Mouse (Mus musculus) heart, adult 2 months (tissue): ENCODE measurements around the gene Pdzk1ip1. TPM values are rescaled to one million over a fixed set of nuclear protein-coding genes. Genes with fewer than 3 reads are reported as not detected.

ENCODE experiments used
- DNase-seq, 2 experiments: peaks; one replicate each; pipeline ENCODE4 v3.0.0; 2021
- H3K27ac ChIP-seq: fragments of 200-600 bp; 2 replicates; pipeline ENCODE4 v1.8.1; 2022
- H3K27me3 ChIP-seq: fragments of 200-500 bp; 2 replicates; pipeline ENCODE4 v1.6.1; 2012; ENCODE audit warnings: mild to moderate bottlenecking, low read length, inconsistent platforms, mixed read lengths; ENCODE audit not compliant: control insufficient read depth, insufficient read depth
- H3K36me3 ChIP-seq: fragments of 200-500 bp; 2 replicates; pipeline ENCODE4 v1.6.1; 2012; ENCODE audit warnings: low read length, inconsistent platforms; ENCODE audit not compliant: control insufficient read depth, insufficient read depth
- H3K4me1 ChIP-seq: fragments of 200-500 bp; 2 replicates; pipeline ENCODE4 v1.6.1; 2011; ENCODE audit warnings: low read length; ENCODE audit not compliant: control insufficient read depth, insufficient read depth
- H3K4me3 ChIP-seq: fragments of 200-600 bp; 2 replicates; pipeline ENCODE4 v1.8.1; 2022
- H3K79me2 ChIP-seq: fragments of 200-500 bp; replicated peaks from 2 replicates; pipeline ENCODE4 v1.6.1; 2012; ENCODE audit warnings: mild to moderate bottlenecking, inconsistent platforms, low read length, moderate library complexity, mixed read lengths; ENCODE audit not compliant: control insufficient read depth, insufficient read depth
- H3K9ac ChIP-seq: fragments of 200-500 bp; 2 replicates; pipeline ENCODE4 v1.6.1; 2012; ENCODE audit warnings: low read depth, mild to moderate bottlenecking, control low read depth, inconsistent platforms, low read length, mixed read lengths
- CTCF ChIP-seq: fragments of 200-600 bp; IDR thresholded peaks from 2 replicates; pipeline ENCODE4 v1.8.1; 2022; ENCODE audit warnings: antibody characterized with exemption, mild to moderate bottlenecking, moderate library complexity
- EP300 ChIP-seq: fragments of 200-500 bp; IDR thresholded peaks from 2 replicates; pipeline ENCODE4 v1.6.1; 2011; ENCODE audit warnings: low read depth, low read length, control low read depth; ENCODE audit not compliant: insufficient read depth
- POLR2A ChIP-seq: fragments of 200-500 bp; IDR thresholded peaks from 2 replicates; pipeline ENCODE4 v1.6.1; 2011; ENCODE audit warnings: mild to moderate bottlenecking, low read depth, low read length, control low read depth; ENCODE audit not compliant: insufficient read depth
- WGBS: fragments of 180-500 bp; shearing (Covaris S2); methylation state at CpG from one replicate; pipeline ENCODE4 v1.1.7; 2018; 5-methylcytosine and 5-hydroxymethylcytosine counted together
- intact Hi-C: fragments of 180-260 bp; cut with DNase I; formaldehyde crosslinking; loops from one replicate; pipeline ENCODE4 v1.15.1; 2025
- polyA plus RNA-seq: library from polyadenylated mRNA; depleted of rRNA; stranded (reverse); fragments of >200 nt; gene quantifications from 2 replicates; pipeline ENCODE4 v1.2.3, GENCODE M21; 2012
- total RNA-seq, 2 experiments: library from RNA; stranded (reverse); gene quantifications; 2 replicates each; pipeline ENCODE4 v1.2.3; 2021

Gene Pdzk1ip1
- total and polyA plus RNA-seq, 3 experiments: 0.70 to 1.9 (median 0.86) TPM

DNA sequence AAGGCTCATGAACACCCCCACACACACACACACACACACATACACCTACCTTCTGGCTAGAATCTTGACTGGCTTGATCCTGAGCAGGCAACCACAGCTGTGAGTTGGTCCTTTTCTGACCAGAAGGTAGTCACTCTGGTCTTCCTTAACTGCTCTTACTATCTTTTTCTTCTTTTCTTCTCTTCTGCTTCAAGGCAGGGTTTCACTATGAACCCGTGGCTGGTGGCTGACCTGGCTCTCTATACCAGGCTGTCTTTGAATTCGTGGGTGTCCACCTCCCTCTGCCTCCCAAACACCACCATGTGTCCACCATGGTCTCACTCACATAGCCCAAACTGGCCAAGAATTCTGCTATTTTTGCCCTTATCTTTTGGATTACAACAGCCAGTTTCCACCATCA is 33.5 kb upstream of the Pdzk1ip1 start:
- H3K36me3 ChIP-seq: no peaks in the 10 kb centered on the region
- H3K79me2 ChIP-seq: no peaks in the 10 kb centered on the region
- intact Hi-C loops: loop anchor here (5.0 kb wide), 1 partner anchor 148 kb away; the partner anchor contains the start of gene Foxd2
- H3K27ac ChIP-seq: no peak overlapping the region
- DNase-seq: no peak
- H3K4me3 ChIP-seq: no peak overlapping the region
- H3K9ac ChIP-seq: no peak overlapping the region
- H3K27me3 ChIP-seq: peaks cover 15% of the 10 kb centered on the region
- no peak for TF ChIP-seq EP300
- no peak for TF ChIP-seq CTCF
- TF ChIP-seq POLR2A: no peak
- peaks cover 6% of the 10 kb centered on the region for H3K4me1 ChIP-seq
- 63% methylated on average over 2 of the region's 2 CpGs for WGBS

DNA sequence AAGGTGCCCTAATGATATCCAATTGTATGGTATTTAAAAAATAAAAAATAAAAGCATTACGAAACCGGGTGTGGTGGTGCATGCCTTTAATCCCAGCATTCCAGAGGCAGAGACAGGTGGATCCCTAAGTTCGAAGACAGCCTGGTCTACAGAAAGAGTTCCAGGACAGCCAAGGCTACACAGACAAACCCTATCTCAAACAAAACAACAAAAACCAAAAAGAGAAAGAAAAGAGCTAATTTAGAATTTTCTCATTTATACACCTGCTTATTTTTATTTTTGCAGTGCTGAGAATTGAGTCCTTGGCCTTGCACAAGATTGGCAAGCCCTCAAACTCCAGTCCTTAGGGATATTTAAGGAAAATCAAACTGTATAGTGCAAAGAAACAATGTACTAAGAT is 32.8 kb upstream of the Pdzk1ip1 start:
- peak overlapping the region; percentile 95 for H3K27ac ChIP-seq
- no peak overlapping the region for H3K4me3 ChIP-seq

GRCm38 (mm10) chr4:115056371-115056920 is 32.1 kb upstream of the Pdzk1ip1 start, which contains the start of gene Tal1:
Gene Tal1, plus strand, starts transcription at chr4:115056426.
- H3K36me3 ChIP-seq: no peaks in the 10 kb centered on the region
- H3K79me2 ChIP-seq: no peaks in the 10 kb centered on the region
- H3K27ac ChIP-seq: peak within 1 kb of the TSS; percentile 95
- intact Hi-C loops: loop anchor here (5.0 kb wide), 1 partner anchor 149 kb away; the partner anchor contains the start of gene Foxd2
- peaks cover 13% of the 10 kb centered on the region for H3K27me3 ChIP-seq
- peaks cover 6% of the 10 kb centered on the region for H3K4me1 ChIP-seq
- H3K4me3 ChIP-seq: peak within 1 kb of the TSS; percentile 65
- under 1% methylated on average over 60 of the region's 60 CpGs for WGBS
- DNase-seq: peak; percentile 81 to 82
- H3K9ac ChIP-seq: peak within 1 kb of the TSS; percentile 87
- TF ChIP-seq EP300: no peak
- TF ChIP-seq POLR2A: peak; percentile 62; the same call in 1 of the 2 replicates

More for the DNA sequence above, 32.8 kb upstream of the Pdzk1ip1 start:
- Histone ChIP-seq H3K36me3 (no peaks in the 10 kb centered on the region), H3K79me2 (no peaks in the 10 kb centered on the region), H3K9ac (no peak overlapping the region), H3K27me3 (peaks cover 15% of the 10 kb centered on the region), H3K4me1 (peaks cover 6% of the 10 kb centered on the region)
- DNase-seq: no peak
- TF ChIP-seq POLR2A: no peak
- no peak for TF ChIP-seq CTCF
- no peak for TF ChIP-seq EP300
- WGBS: 53% methylated on average over 3 of the region's 3 CpGs
- intact Hi-C loops: loop anchor here (5.0 kb wide), 1 partner anchor 148 kb away; the partner anchor contains the start of gene Foxd2

DNA sequence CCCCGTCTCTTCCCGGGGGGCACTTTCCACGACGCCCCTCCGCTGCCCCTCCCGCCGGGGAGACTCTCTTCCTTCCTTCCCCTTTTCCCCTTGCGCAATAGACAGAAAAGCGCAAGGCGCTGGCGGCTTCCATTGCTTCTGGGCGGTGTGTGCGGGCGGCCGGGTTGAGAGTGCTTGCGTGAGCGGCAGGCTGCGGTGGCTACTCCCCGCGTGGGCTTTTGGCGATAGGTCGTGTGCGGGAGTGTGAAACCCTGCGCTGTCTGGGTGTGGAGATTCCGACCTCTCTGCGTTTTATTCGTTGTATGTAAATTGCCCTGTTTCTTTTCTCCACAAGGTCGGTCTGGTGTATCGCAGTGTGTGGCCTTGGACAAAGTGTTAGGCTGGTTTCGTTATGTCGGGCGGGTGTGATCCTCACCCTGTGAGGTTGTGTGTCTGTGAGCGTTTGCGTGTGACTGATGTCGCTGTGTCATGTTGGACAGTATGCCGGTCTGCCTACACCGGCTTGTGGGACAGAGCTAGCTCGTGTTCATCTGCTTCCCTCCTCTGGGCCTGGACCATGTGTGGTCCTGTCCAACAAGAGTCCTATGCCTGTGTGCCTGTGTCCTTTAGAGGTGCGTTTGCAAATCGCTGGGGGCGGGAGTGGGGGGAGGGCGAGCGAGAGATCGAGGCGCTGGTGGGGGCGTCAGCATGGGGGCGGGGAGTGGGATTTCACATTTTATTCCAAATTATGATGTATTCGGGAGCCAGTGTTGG is 31.4 kb upstream of the Pdzk1ip1 start:
- no peak for TF ChIP-seq CTCF
- TF ChIP-seq EP300: 0 out of 2 replicates have a peak, but pooled peaks have one; percentile 12
- peak; percentile 66 for TF ChIP-seq POLR2A
- no peaks in the 10 kb centered on the region for H3K36me3 ChIP-seq
- H3K9ac ChIP-seq: peak overlapping the region; percentile 87
- H3K27me3 ChIP-seq: peaks cover 13% of the 10 kb centered on the region
- H3K4me1 ChIP-seq: peaks cover 5% of the 10 kb centered on the region
- peak in 1 of 2 experiments; percentile 74 for DNase-seq
- intact Hi-C loops: loop anchor here (5.0 kb wide), 1 partner anchor 150 kb away; the partner anchor contains the start of gene Foxd2
- peak overlapping the region; percentile 65 for H3K4me3 ChIP-seq
- H3K27ac ChIP-seq: peak overlapping the region; percentile 95
- WGBS: 2% methylated on average over 47 of the region's 48 CpGs
- no peaks in the 10 kb centered on the region for H3K79me2 ChIP-seq

GRCm38 (mm10) chr4:115057674-115058316 is 30.7 kb upstream of the Pdzk1ip1 start:
- intact Hi-C loops: loop anchor here (2.0 to 5.0 kb wide), 2 partner anchors 17 to 150 kb away; partner anchors contain the start of gene Foxd2
- DNase-seq: peak; percentile 37 to 64

More at GRCm38 (mm10) chr4:115057674-115058316, 30.7 kb upstream of the Pdzk1ip1 start:
- Histone ChIP-seq H3K27ac (peak overlapping the region; percentile 95), H3K9ac (peak overlapping the region; percentile 87), H3K4me3 (peak overlapping the region; percentile 65), H3K36me3 (no peaks in the 10 kb centered on the region), H3K79me2 (no peaks in the 10 kb centered on the region), H3K4me1 (peaks cover 4% of the 10 kb centered on the region), H3K27me3 (peaks cover 12% of the 10 kb centered on the region)
- TF ChIP-seq CTCF (no peak), EP300 (no peak), POLR2A (no peak)
- 3% methylated on average over 33 of the region's 33 CpGs for WGBS
